28 mouse cellular contexts compared by ENCODE assay signal in genomic region chr13:45326751-45327150, GRCm38 (mm10).
A peak's percentile ranks its signal among the peaks of the same experiment; 100 is the strongest.
DNase-seq lines count a peak whose midpoint lies in the region; ATAC-seq and TF ChIP-seq lines count a peak whose summit lies in the region.
"Had no signal": no experiment of that assay in that cellular context is flagged by ENCODE, and none has a peak within 500 bp of the region (broad histone marks: within the 10 kb centered on the region; RNA-seq: fewer than 3 reads in every experiment).

No protein-coding gene starts in this region.

- no peaks in the 10 kb centered on the region; the same call in 1 of the 2 replicates for H3K27me3 ChIP-seq in cerebellum, adult 2 months (ENCODE audit: control insufficient read depth, insufficient read depth, low read length)
- H3K27me3 ChIP-seq in midbrain, embryonic 16.5 days (ENCODE audit: control insufficient read depth, insufficient read depth, low read depth, low read length): no peaks in the 10 kb centered on the region
- H3K27me3 ChIP-seq: embryonic facial prominence, embryonic 13.5 days; forebrain, embryonic 12.5 days; forebrain, embryonic 15.5 days; heart, embryonic 15.5 days; hindbrain, embryonic 13.5 days; intestine, embryonic 15.5 days had no signal

- H3K4me1 ChIP-seq in cerebellum, adult 2 months (ENCODE audit: control insufficient read depth, insufficient read depth, low read length): no peaks in the 10 kb centered on the region
- H3K4me1 ChIP-seq in midbrain, embryonic 16.5 days (ENCODE audit: control insufficient read depth, insufficient read depth, low read length): no peaks in the 10 kb centered on the region
- H3K4me1 ChIP-seq: forebrain, embryonic 12.5 days; forebrain, embryonic 15.5 days; heart, embryonic 15.5 days; hindbrain, embryonic 13.5 days; intestine, embryonic 15.5 days had no signal

- no peak overlapping the region for H3K9ac ChIP-seq in midbrain, embryonic 16.5 days (ENCODE audit: low read depth, low read length)
- H3K9ac ChIP-seq: embryonic facial prominence, embryonic 13.5 days; forebrain, embryonic 12.5 days; forebrain, embryonic 15.5 days; heart, embryonic 15.5 days; hindbrain, embryonic 13.5 days; intestine, embryonic 15.5 days had no signal

- peak; percentile 70 for ATAC-seq in megakaryocyte, adult 5-6 weeks (ENCODE audit: poor library complexity, severe bottlenecking)
- ATAC-seq in midbrain, embryonic 16.5 days: no peak
- ATAC-seq: activated CD4-positive, CD25-positive, alpha-beta regulatory T cell, adult 4 months; forebrain, embryonic 15.5 days; hindbrain, embryonic 16.5 days; intestine, embryonic 15.5 days had no signal

- TF ChIP-seq CTCF in cerebellum, adult 2 months (IDR thresholded peaks at IDR 0.05; ENCODE audit: borderline replicate concordance, insufficient read depth, low read depth, low read length): no peak

- H3K4me3 ChIP-seq in cerebellum, adult 2 months (replicated peaks; ENCODE audit: insufficient read depth, low read depth, low read length): no peak overlapping the region
- no peak overlapping the region for H3K4me3 ChIP-seq in midbrain, embryonic 16.5 days (ENCODE audit: low read depth, low read length)
- H3K4me3 ChIP-seq: embryonic facial prominence, embryonic 10.5 days; embryonic facial prominence, embryonic 13.5 days; erythroblast, embryonic 14.5 days; forebrain, embryonic 12.5 days; forebrain, embryonic 15.5 days; heart, embryonic 15.5 days; hindbrain, embryonic 10.5 days; hindbrain, embryonic 13.5 days; intestine, embryonic 15.5 days had no signal

- no peaks in the 10 kb centered on the region for H3K9me3 ChIP-seq in midbrain, embryonic 16.5 days (replicated peaks; ENCODE audit: control insufficient read depth, low read length, poor library complexity, severe bottlenecking)
- H3K9me3 ChIP-seq: embryonic facial prominence, embryonic 10.5 days; embryonic facial prominence, embryonic 13.5 days; forebrain, embryonic 12.5 days; forebrain, embryonic 15.5 days; heart, embryonic 15.5 days; hindbrain, embryonic 10.5 days; hindbrain, embryonic 13.5 days; intestine, embryonic 15.5 days had no signal

- 50% methylated on average over 6 of the region's 6 CpGs for WGBS in cerebellum, adult 2 months
- 93% methylated on average over 6 of the region's 6 CpGs for WGBS in midbrain, embryonic 16.5 days

- no peak overlapping the region for H3K4me2 ChIP-seq in midbrain, embryonic 16.5 days (ENCODE audit: low read length)
- H3K4me2 ChIP-seq: embryonic facial prominence, embryonic 13.5 days; forebrain, embryonic 12.5 days; forebrain, embryonic 15.5 days; heart, embryonic 11.5 days; heart, embryonic 15.5 days; hindbrain, embryonic 13.5 days; intestine, embryonic 15.5 days had no signal

- DNase-seq in cerebellum, adult 2 months: peak; percentile 9 to 28
- no peak for DNase-seq in cerebellum, adult 8-10 months
- peak; percentile 5 for DNase-seq in cerebellum, adult 9-11 months
- DNase-seq in cerebellum, postnatal 10 days: peak; percentile 37 to 57
- no peak for DNase-seq in urinary bladder, postnatal 4 days (ENCODE audit: low spot score in 2 of 2)
- DNase-seq: adrenal gland, adult 8-10 months; adrenal gland, postnatal 25 days; embryo, embryonic 11 days; gastrocnemius, postnatal 10 days; gastrocnemius, postnatal 36 days; heart, postnatal 10 days; heart, postnatal 36 days; kidney, adult 11 months; kidney, adult 9 months had no signal

- no peak for TF ChIP-seq POLR2A in cerebellum, adult 2 months (IDR thresholded peaks at IDR 0.05; ENCODE audit: borderline replicate concordance, insufficient read depth, low read length)

- H3K36me3 ChIP-seq in midbrain, embryonic 16.5 days (ENCODE audit: control insufficient read depth, insufficient read depth, low read length): no peaks in the 10 kb centered on the region
- H3K36me3 ChIP-seq: embryonic facial prominence, embryonic 10.5 days; embryonic facial prominence, embryonic 13.5 days; forebrain, embryonic 12.5 days; forebrain, embryonic 15.5 days; heart, embryonic 15.5 days; hindbrain, embryonic 10.5 days; hindbrain, embryonic 13.5 days; intestine, embryonic 15.5 days had no signal

- no peak overlapping the region for H3K27ac ChIP-seq in cerebellum, adult 2 months (ENCODE audit: insufficient read depth, low read length)
- no peak overlapping the region for H3K27ac ChIP-seq in midbrain, embryonic 16.5 days (ENCODE audit: low read length)
- H3K27ac ChIP-seq: embryonic facial prominence, embryonic 10.5 days; embryonic facial prominence, embryonic 13.5 days; forebrain, embryonic 12.5 days; forebrain, embryonic 15.5 days; heart, embryonic 15.5 days; hindbrain, embryonic 10.5 days; hindbrain, embryonic 13.5 days; intestine, embryonic 15.5 days had no signal

Comparison
In these comparisons a context has a peak if more than half of its experiments do, and no peak if none do; other contexts are left out.
1. DNase-seq: peak in cerebellum, adult 2 months (2 of 2), cerebellum, adult 9-11 months (single experiment) and cerebellum, postnatal 10 days (2 of 2); none in cerebellum, adult 8-10 months (single experiment) and urinary bladder, postnatal 4 days (0 of 2).